Mouse (Mus musculus) MEL (cell line): ENCODE results near the gene Rmdn2. TPM values are rescaled to one million over a fixed set of nuclear protein-coding genes. Genes with fewer than 3 reads are reported as not detected.

Experiments
- DNase-seq: peaks from one replicate; pipeline ENCODE4 v3.0.0; 2011; ENCODE audit warnings: low read depth, low spot score
- H3K27ac ChIP-seq: 2 replicates; pipeline ENCODE4 v1.5.1; 2012; ENCODE audit warnings: low read depth, mild to moderate bottlenecking, control low read depth, low read length, moderate library complexity; ENCODE audit not compliant: control insufficient read depth
- H3K27me3 ChIP-seq, 2 experiments: fragments of 150-350 bp in 1 of 2; sonication (generic) in 1 of 2; 2 replicates each; pipeline ENCODE4 v1.6.1; 2012; ENCODE audit warnings: low read length in 2 of 2, mild to moderate bottlenecking in 2 of 2, improper control_type of control experiment in 1 of 2, moderate library complexity in 1 of 2; ENCODE audit not compliant: insufficient read depth in 2 of 2, control insufficient read depth in 1 of 2
- H3K36me3 ChIP-seq, 2 experiments: 2 replicates each; pipeline ENCODE4 v1.6.1; 2012 to 2014; ENCODE audit warnings: low read length in 2 of 2, improper control_type of control experiment in 1 of 2, inconsistent platforms in 1 of 2, mild to moderate bottlenecking in 1 of 2; ENCODE audit not compliant: insufficient read depth in 2 of 2, control insufficient read depth in 1 of 2
- H3K4me1 ChIP-seq, 2 experiments: fragments of 150-350 bp in 1 of 2; sonication (generic) in 1 of 2; 2 replicates each; pipeline ENCODE4 v1.6.1; 2012; ENCODE audit warnings: low read length in 2 of 2, improper control_type of control experiment in 1 of 2, mild to moderate bottlenecking in 1 of 2; ENCODE audit not compliant: insufficient read depth in 2 of 2, control insufficient read depth in 1 of 2
- H3K4me3 ChIP-seq, 2 experiments: fragments of 150-350 bp in 1 of 2; sonication (generic) in 1 of 2; 2 replicates each; pipeline ENCODE4 v1.5.1; 2012; ENCODE audit warnings: low read depth in 2 of 2, low read length in 2 of 2, mild to moderate bottlenecking in 2 of 2, moderate library complexity in 2 of 2, control low read depth in 1 of 2, improper control_type of control experiment in 1 of 2; ENCODE audit not compliant: control insufficient read depth in 1 of 2, insufficient read depth in 1 of 2
- H3K79me2 ChIP-seq: 2 replicates; pipeline ENCODE4 v1.6.1; 2012; ENCODE audit warnings: mild to moderate bottlenecking, low read length, moderate library complexity; ENCODE audit not compliant: control insufficient read depth, poor library complexity, insufficient read depth
- H3K9ac ChIP-seq: 2 replicates; pipeline ENCODE4 v1.6.1; 2012; ENCODE audit warnings: low read depth, mild to moderate bottlenecking, control low read depth, low read length, moderate library complexity; ENCODE audit not compliant: control insufficient read depth, poor library complexity, severe bottlenecking
- H3K9me3 ChIP-seq: fragments of 150-350 bp; sonication (generic); replicated peaks from 2 replicates; pipeline ENCODE4 v1.6.1; 2012; ENCODE audit warnings: mild to moderate bottlenecking, low read length, improper control_type of control experiment, moderate library complexity; ENCODE audit not compliant: insufficient read depth
- CHD1 ChIP-seq: IDR thresholded peaks from 2 replicates; pipeline ENCODE4 v1.6.1; 2012; ENCODE audit warnings: low read depth, mild to moderate bottlenecking, inconsistent platforms, low read length, improper control_type of control experiment
- ETS1 ChIP-seq: IDR thresholded peaks from 2 replicates; pipeline ENCODE4 v1.6.1; 2012; ENCODE audit warnings: low read depth, mild to moderate bottlenecking, inconsistent platforms, low read length, improper control_type of control experiment, moderate library complexity
- HCFC1 ChIP-seq: IDR thresholded peaks from 2 replicates; pipeline ENCODE4 v1.6.1; 2012; ENCODE audit warnings: low read depth, mild to moderate bottlenecking, inconsistent platforms, low read length, improper control_type of control experiment, moderate library complexity
- KAT2A ChIP-seq: conservative IDR thresholded peaks from 2 replicates; pipeline ENCODE4 v1.6.1; 2012; ENCODE audit warnings: low read depth, low read length, improper control_type of control experiment, inconsistent platforms
- MAZ ChIP-seq: IDR thresholded peaks from 2 replicates; pipeline ENCODE4 v1.6.1; 2012; ENCODE audit warnings: low read depth, mild to moderate bottlenecking, inconsistent platforms, low read length, improper control_type of control experiment
- MXI1 ChIP-seq: IDR thresholded peaks from 2 replicates; pipeline ENCODE4 v1.6.1; 2011; ENCODE audit warnings: mild to moderate bottlenecking, low read depth, low read length, improper control_type of control experiment
- MYC ChIP-seq: IDR thresholded peaks from 2 replicates; pipeline ENCODE4 v1.6.1; 2011; ENCODE audit warnings: low read depth, mild to moderate bottlenecking, low read length, improper control_type of control experiment, moderate library complexity
- NELFE ChIP-seq: IDR thresholded peaks from 2 replicates; pipeline ENCODE4 v1.6.1; 2011; ENCODE audit warnings: low read depth, low read length, improper control_type of control experiment
- POLR2AphosphoS2 ChIP-seq: IDR thresholded peaks from 2 replicates; pipeline ENCODE4 v1.6.1; 2011; ENCODE audit warnings: low read length, improper control_type of control experiment
- POLR2AphosphoS5 ChIP-seq: IDR thresholded peaks from 2 replicates; pipeline ENCODE4 v1.6.1; 2012; ENCODE audit warnings: low read depth, borderline replicate concordance, mild to moderate bottlenecking, inconsistent platforms, low read length, moderate library complexity, mixed read lengths
- TAL1 ChIP-seq: IDR thresholded peaks from 2 replicates; pipeline ENCODE4 v1.6.1; 2012; ENCODE audit warnings: mild to moderate bottlenecking, inconsistent platforms, low read length, moderate library complexity, mixed read lengths
- UBTF ChIP-seq: IDR thresholded peaks from 2 replicates; pipeline ENCODE4 v1.6.1; 2012; ENCODE audit warnings: low read depth, mild to moderate bottlenecking, inconsistent platforms, low read length, improper control_type of control experiment, moderate library complexity, borderline replicate concordance; ENCODE audit not compliant: insufficient read depth
- USF1 ChIP-seq: IDR thresholded peaks from 2 replicates; pipeline ENCODE4 v1.6.1; 2014; ENCODE audit warnings: low read depth, mild to moderate bottlenecking, inconsistent platforms, low read length, improper control_type of control experiment, moderate library complexity
- ZC3H11A ChIP-seq: IDR thresholded peaks from 2 replicates; pipeline ENCODE4 v1.6.1; 2012; ENCODE audit warnings: low read depth, mild to moderate bottlenecking, inconsistent platforms, low read length, improper control_type of control experiment
- ZNF384 ChIP-seq: IDR thresholded peaks from 2 replicates; pipeline ENCODE4 v1.6.1; 2012; ENCODE audit warnings: low read depth, mild to moderate bottlenecking, inconsistent platforms, low read length, improper control_type of control experiment
- polyA plus RNA-seq, 2 experiments: library from polyadenylated mRNA; stranded (reverse) in 1 of 2; unstranded in 1 of 2; fragments of >175 nt in 1 of 2; fragments of >200 nt in 1 of 2; gene quantifications; 2 replicates each; pipeline versions ENCODE4 v1.2.1 to v1.2.4; 2012; ENCODE audit warnings: low replicate concordance in 2 of 2, low read depth in 1 of 2; ENCODE audit not compliant: insufficient read length in 2 of 2, insufficient read depth in 1 of 2, missing spikeins in 1 of 2
- total RNA-seq: library from RNA; depleted of rRNA; stranded (reverse); fragments of 300-350 nt; gene quantifications from 2 replicates; pipeline ENCODE4 v1.2.3, GENCODE M21; 2012

The Rmdn2 gene
- total and polyA plus RNA-seq, 3 experiments = not detected

DNA sequence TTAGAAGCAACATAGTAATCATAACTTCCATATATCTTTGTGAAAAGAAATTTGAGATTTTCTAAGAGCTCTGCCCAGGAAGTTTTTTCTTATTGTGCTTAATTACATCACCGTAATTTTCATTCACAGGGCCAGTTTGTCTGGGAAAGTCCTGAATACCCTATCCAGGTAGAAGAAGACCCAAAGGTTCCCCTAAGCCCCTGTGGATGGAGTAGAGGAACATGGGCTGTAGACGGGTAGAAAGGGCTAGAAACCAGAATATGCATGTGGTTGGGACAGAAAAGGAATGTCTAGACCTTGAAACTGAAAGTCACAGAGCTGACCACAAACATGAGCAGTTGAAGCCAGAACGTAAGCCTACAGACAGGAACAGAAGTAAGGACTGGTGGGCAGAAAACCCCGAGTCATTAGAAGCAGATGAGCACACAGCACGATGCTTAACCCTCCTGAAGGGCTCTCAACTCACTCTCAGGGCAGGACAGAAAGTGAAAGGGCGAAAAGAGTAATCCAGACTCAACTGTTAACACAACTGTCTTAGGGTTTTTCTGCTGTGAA is 27.3 kb upstream of the Rmdn2 start:
- Histone ChIP-seq H3K27me3 (no peaks in the 10 kb centered on the region), H3K9me3 (no peaks in the 10 kb centered on the region), H3K36me3 (no peaks in the 10 kb centered on the region), H3K4me1 (no peaks in the 10 kb centered on the region), H3K79me2 (no peaks in the 10 kb centered on the region), H3K9ac (no peak overlapping the region), H3K27ac (no peak overlapping the region), H3K4me3 (peak overlapping the region in 1 of 2 experiments; percentile 7; a peak in 2 of 4 replicates)
- TF ChIP-seq ZC3H11A (no peak), ETS1 (no peak), UBTF (no peak), ZNF384 (no peak), CHD1 (no peak), MXI1 (no peak), NELFE (no peak), POLR2AphosphoS2 (no peak)
- DNase-seq = no peak

GRCm38 (mm10) chr17:79589913-79590312 is 21.8 kb upstream of the Rmdn2 start:
- TF ChIP-seq USF1 (no peak), TAL1 (no peak), KAT2A (no peak), HCFC1 (no peak)
- no peak overlapping the region for H3K9ac ChIP-seq
- H3K9me3 ChIP-seq = no peaks in the 10 kb centered on the region
- H3K4me3 ChIP-seq = no peak overlapping the region
- no peaks in the 10 kb centered on the region for H3K4me1 ChIP-seq
- H3K27ac ChIP-seq = no peak overlapping the region
- no peak for DNase-seq
- H3K36me3 ChIP-seq = no peaks in the 10 kb centered on the region
- no peaks in the 10 kb centered on the region for H3K27me3 ChIP-seq
- H3K79me2 ChIP-seq = no peaks in the 10 kb centered on the region

DNA sequence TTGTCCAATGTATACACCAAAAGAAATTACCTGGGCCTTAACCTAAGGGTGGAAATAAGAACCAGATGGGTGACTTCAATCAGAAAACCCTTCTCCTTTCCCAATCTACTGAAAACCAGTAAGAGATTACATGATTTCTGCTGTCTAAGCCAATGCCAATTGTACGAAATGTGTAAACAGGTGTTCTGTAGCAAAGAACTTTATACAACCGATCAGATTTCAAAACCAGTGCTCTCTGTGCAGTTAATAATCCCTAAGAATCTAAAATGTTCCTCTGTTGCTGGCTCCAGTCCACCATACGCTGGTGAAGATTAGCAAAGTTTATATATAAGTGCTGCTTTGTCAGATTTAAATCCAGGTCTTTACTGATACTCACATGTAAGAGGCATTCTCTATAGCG is 15.7 kb upstream of the Rmdn2 start:
- no peaks in the 10 kb centered on the region for H3K4me1 ChIP-seq
- peaks cover 0 to 4% of the 10 kb centered on the region in 2 experiments; a peak in 3 of 4 replicates for H3K27me3 ChIP-seq
- no peak for DNase-seq
- no peak overlapping the region for H3K27ac ChIP-seq
- no peaks in the 10 kb centered on the region for H3K79me2 ChIP-seq
- H3K9me3 ChIP-seq = no peaks in the 10 kb centered on the region
- H3K4me3 ChIP-seq = no peak overlapping the region
- H3K36me3 ChIP-seq = no peaks in the 10 kb centered on the region
- TF ChIP-seq MAZ (no peak), ZC3H11A (no peak), CHD1 (no peak), POLR2AphosphoS5 (no peak), USF1 (no peak), MYC (no peak)
- H3K9ac ChIP-seq = no peak overlapping the region
